Mouse (Mus musculus): ENCODE results near the gene Ehd3. TPM values are rescaled to one million over a fixed set of nuclear protein-coding genes. Genes with fewer than 3 reads are reported as not detected.

Ehd3 gene
- polyA plus RNA-seq, 1 experiment from 2014 or later: 5.2 TPM

- no peak overlapping the region for H3K4me2 ChIP-seq (replicated peaks)
- no peaks in the 10 kb centered on the region for H3K9me3 ChIP-seq (replicated peaks)
- H3K36me3 ChIP-seq: no peaks in the 10 kb centered on the region
- 41% methylated on average over 1 of the region's 1 CpGs for WGBS
- no peak overlapping the region for H3K9ac ChIP-seq
- 0 out of 2 replicates have a peak, but pooled peaks cover 4% of the 10 kb centered on the region for H3K4me1 ChIP-seq
- ATAC-seq (ENCODE audit: insufficient number of reproducible peaks, low FRiP score, low TSS enrichment, low read depth): no peak
- no peak overlapping the region for H3K4me3 ChIP-seq (replicated peaks)
- H3K27ac ChIP-seq (replicated peaks): no peak overlapping the region
- H3K27me3 ChIP-seq: no peaks in the 10 kb centered on the region; the same call in 1 of the 2 replicates
Measured at GRCm38 (mm10) chr17:73810801-73811200, 6.9 kb downstream of the Ehd3 start.

GRCm38 (mm10) chr17:73811566-73811965 is 7.6 kb downstream of the Ehd3 start:
- no peaks in the 10 kb centered on the region for H3K36me3 ChIP-seq
- H3K4me1 ChIP-seq: 0 out of 2 replicates have a peak, but pooled peaks cover 4% of the 10 kb centered on the region
- no peak overlapping the region for H3K27ac ChIP-seq (replicated peaks)
- H3K4me2 ChIP-seq (replicated peaks): no peak overlapping the region
- H3K9ac ChIP-seq: no peak overlapping the region
- WGBS: 48% methylated on average over 5 of the region's 5 CpGs
- no peak for ATAC-seq (ENCODE audit: insufficient number of reproducible peaks, low FRiP score, low TSS enrichment, low read depth)
- no peak overlapping the region for H3K4me3 ChIP-seq (replicated peaks)
- H3K27me3 ChIP-seq: no peaks in the 10 kb centered on the region
- no peaks in the 10 kb centered on the region for H3K9me3 ChIP-seq (replicated peaks)

GRCm38 (mm10) chr17:73813031-73813660 is 9.2 kb downstream of the Ehd3 start:
- no peak overlapping the region for H3K4me2 ChIP-seq (replicated peaks)
- WGBS: 76% methylated on average over 8 of the region's 8 CpGs
- H3K4me3 ChIP-seq (replicated peaks): no peak overlapping the region
- H3K36me3 ChIP-seq: no peaks in the 10 kb centered on the region
- peak; percentile 61; the same call in 1 of the 2 replicates for ATAC-seq (ENCODE audit: insufficient number of reproducible peaks, low FRiP score, low TSS enrichment, low read depth)
- H3K27me3 ChIP-seq: no peaks in the 10 kb centered on the region
- no peak overlapping the region for H3K27ac ChIP-seq (replicated peaks)
- no peaks in the 10 kb centered on the region for H3K9me3 ChIP-seq (replicated peaks)
- 0 out of 2 replicates have a peak, but pooled peaks cover 4% of the 10 kb centered on the region for H3K4me1 ChIP-seq
- H3K9ac ChIP-seq: no peak overlapping the region

- ATAC-seq (ENCODE audit: insufficient number of reproducible peaks, low FRiP score, low TSS enrichment, low read depth): no peak
- 0 out of 2 replicates have a peak, but pooled peaks cover 4% of the 10 kb centered on the region for H3K4me1 ChIP-seq
- no peaks in the 10 kb centered on the region for H3K9me3 ChIP-seq (replicated peaks)
- H3K9ac ChIP-seq: no peak overlapping the region
- H3K4me3 ChIP-seq (replicated peaks): no peak overlapping the region
- no peak overlapping the region for H3K4me2 ChIP-seq (replicated peaks)
- H3K27me3 ChIP-seq: no peaks in the 10 kb centered on the region
- 79% methylated on average over 6 of the region's 6 CpGs for WGBS
- H3K36me3 ChIP-seq: no peaks in the 10 kb centered on the region
- no peak overlapping the region for H3K27ac ChIP-seq (replicated peaks)
Measured at GRCm38 (mm10) chr17:73814500-73815190, 10.7 kb downstream of the Ehd3 start.

GRCm38 (mm10) chr17:73817697-73818380 is 13.9 kb downstream of the Ehd3 start:
- whole genome bisulfite sequencing: 75% methylated on average over 9 of the region's 9 CpGs

GRCm38 (mm10) chr17:73818936-73819335 is 15.0 kb downstream of the Ehd3 start:
- Histone ChIP-seq H3K27ac (replicated peaks) (no peak overlapping the region), H3K4me3 (replicated peaks) (no peak overlapping the region), H3K4me1 (peaks cover 8% of the 10 kb centered on the region; the same call in 1 of the 2 replicates), H3K4me2 (replicated peaks) (no peak overlapping the region), H3K27me3 (no peaks in the 10 kb centered on the region), H3K36me3 (no peaks in the 10 kb centered on the region), H3K9ac (no peak overlapping the region), H3K9me3 (replicated peaks) (no peaks in the 10 kb centered on the region)
- no peak for ATAC-seq (ENCODE audit: insufficient number of reproducible peaks, low FRiP score, low TSS enrichment, low read depth)
- WGBS: 72% methylated on average over 4 of the region's 4 CpGs

More at GRCm38 (mm10) chr17:73817697-73818380, 13.9 kb downstream of the Ehd3 start:
- H3K36me3 ChIP-seq: no peaks in the 10 kb centered on the region
- no peaks in the 10 kb centered on the region for H3K9me3 ChIP-seq (replicated peaks)
- H3K9ac ChIP-seq: no peak overlapping the region
- H3K4me3 ChIP-seq (replicated peaks): no peak overlapping the region
- H3K4me2 ChIP-seq (replicated peaks): no peak overlapping the region
- H3K27ac ChIP-seq (replicated peaks): no peak overlapping the region
- no peaks in the 10 kb centered on the region for H3K27me3 ChIP-seq
- H3K4me1 ChIP-seq: no peaks in the 10 kb centered on the region
- ATAC-seq (ENCODE audit: insufficient number of reproducible peaks, low FRiP score, low TSS enrichment, low read depth): no peak

GRCm38 (mm10) chr17:73820726-73821125 is 16.8 kb downstream of the Ehd3 start:
- no peak overlapping the region for H3K27ac ChIP-seq (replicated peaks)
- no peaks in the 10 kb centered on the region for H3K9me3 ChIP-seq (replicated peaks)
- no peaks in the 10 kb centered on the region for H3K36me3 ChIP-seq
- no peaks in the 10 kb centered on the region for H3K27me3 ChIP-seq
- 59% methylated on average over 4 of the region's 4 CpGs for WGBS
- H3K4me3 ChIP-seq (replicated peaks): no peak overlapping the region
- ATAC-seq (ENCODE audit: insufficient number of reproducible peaks, low FRiP score, low TSS enrichment, low read depth): no peak
- no peak overlapping the region for H3K9ac ChIP-seq
- H3K4me2 ChIP-seq (replicated peaks): no peak overlapping the region
- H3K4me1 ChIP-seq: peaks cover 10% of the 10 kb centered on the region; the same call in 1 of the 2 replicates

- WGBS: 71% methylated on average over 4 of the region's 4 CpGs
- Histone ChIP-seq H3K4me2 (replicated peaks) (no peak overlapping the region), H3K4me3 (replicated peaks) (no peak overlapping the region), H3K36me3 (no peaks in the 10 kb centered on the region), H3K4me1 (peaks cover 10% of the 10 kb centered on the region; the same call in 1 of the 2 replicates), H3K27ac (replicated peaks) (no peak overlapping the region), H3K9me3 (replicated peaks) (no peaks in the 10 kb centered on the region), H3K27me3 (no peaks in the 10 kb centered on the region), H3K9ac (no peak overlapping the region)
- ATAC-seq (ENCODE audit: insufficient number of reproducible peaks, low FRiP score, low TSS enrichment, low read depth): no peak
Measured at GRCm38 (mm10) chr17:73822255-73822654, 18.3 kb downstream of the Ehd3 start.

- H3K27me3 ChIP-seq: no peaks in the 10 kb centered on the region
- no peaks in the 10 kb centered on the region for H3K36me3 ChIP-seq
- no peak overlapping the region for H3K9ac ChIP-seq
- WGBS: 56% methylated on average over 17 of the region's 17 CpGs
- H3K4me3 ChIP-seq (replicated peaks): no peak overlapping the region
- H3K27ac ChIP-seq (replicated peaks): no peak overlapping the region
- no peak for ATAC-seq (ENCODE audit: insufficient number of reproducible peaks, low FRiP score, low TSS enrichment, low read depth)
- peaks cover 10% of the 10 kb centered on the region; the same call in 1 of the 2 replicates for H3K4me1 ChIP-seq
- H3K4me2 ChIP-seq (replicated peaks): no peak overlapping the region
- no peaks in the 10 kb centered on the region for H3K9me3 ChIP-seq (replicated peaks)
Measured at GRCm38 (mm10) chr17:73823121-73824021, 19.4 kb downstream of the Ehd3 start.

- no peak for ATAC-seq (ENCODE audit: insufficient number of reproducible peaks, low FRiP score, low TSS enrichment, low read depth)
- Histone ChIP-seq H3K9ac (no peak overlapping the region), H3K4me2 (replicated peaks) (no peak overlapping the region), H3K4me1 (peaks cover 10% of the 10 kb centered on the region; the same call in 1 of the 2 replicates), H3K4me3 (replicated peaks) (no peak overlapping the region), H3K9me3 (replicated peaks) (no peaks in the 10 kb centered on the region), H3K27ac (replicated peaks) (no peak overlapping the region), H3K27me3 (no peaks in the 10 kb centered on the region), H3K36me3 (no peaks in the 10 kb centered on the region)
- WGBS: 42% methylated on average over 6 of the region's 6 CpGs
Measured at GRCm38 (mm10) chr17:73824022-73824340, 20.0 kb downstream of the Ehd3 start.

Data from embryonic facial prominence, embryonic 15.5 days (tissue).